Mouse (Mus musculus) olfactory bulb, adult 2 months (tissue): ENCODE data around the gene Tent5b.

Experiments
- CTCF ChIP-seq: fragments of 200-500 bp; IDR thresholded peaks from 2 replicates; pipeline ENCODE4 v1.5.1; 2012; ENCODE audit warnings: low read depth, mild to moderate bottlenecking, low read length, moderate library complexity; ENCODE audit not compliant: insufficient read depth
- POLR2A ChIP-seq: fragments of 200-500 bp; IDR thresholded peaks from 2 replicates; pipeline ENCODE4 v1.6.1; 2012; ENCODE audit warnings: mild to moderate bottlenecking, low read depth, low read length, moderate library complexity; ENCODE audit not compliant: insufficient read depth

DNA sequence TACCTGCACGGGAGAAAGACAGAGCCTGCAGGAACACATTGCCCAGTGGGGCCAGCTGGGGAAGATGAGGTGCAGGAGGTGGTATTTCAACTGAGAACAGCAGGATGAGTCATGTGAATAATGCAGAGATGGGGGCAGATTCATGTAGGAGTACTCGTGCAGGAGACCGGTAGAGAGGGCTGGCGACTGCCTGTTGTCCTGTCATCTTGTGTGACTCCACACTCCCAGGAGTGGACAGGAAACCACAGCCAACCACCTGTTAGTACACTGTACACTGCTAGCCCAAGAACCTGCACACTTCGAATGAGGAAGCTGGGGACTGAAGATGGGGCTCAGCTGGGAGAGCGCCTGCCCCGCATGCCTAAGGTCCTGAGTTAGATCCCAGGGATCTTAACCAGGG is 21.6 kb downstream of the Tent5b start:
- TF ChIP-seq POLR2A (no peak), CTCF (no peak)
